Mouse (Mus musculus) heart, adult 2 months (tissue): ENCODE measurements around the gene Abcg4.
"Not testable (repeated sequence)": the region's sequence is repeated elsewhere in the genome, so short reads cannot be mapped to it uniquely, and the experiment has no call there.

ENCODE experiments used
- CTCF ChIP-seq: fragments of 200-600 bp; IDR thresholded peaks from 2 replicates; pipeline ENCODE4 v1.8.1; 2022; ENCODE audit warnings: antibody characterized with exemption, mild to moderate bottlenecking, moderate library complexity
- EP300 ChIP-seq: fragments of 200-500 bp; IDR thresholded peaks from 2 replicates; pipeline ENCODE4 v1.6.1; 2011; ENCODE audit warnings: low read depth, low read length, control low read depth; ENCODE audit not compliant: insufficient read depth

GRCm38 (mm10) chr9:44300001-44300400 lies 11.6 kb upstream of the Abcg4 start:
- TF ChIP-seq CTCF, EP300: not testable (repeated sequence)
